In the genomic region with DNA sequence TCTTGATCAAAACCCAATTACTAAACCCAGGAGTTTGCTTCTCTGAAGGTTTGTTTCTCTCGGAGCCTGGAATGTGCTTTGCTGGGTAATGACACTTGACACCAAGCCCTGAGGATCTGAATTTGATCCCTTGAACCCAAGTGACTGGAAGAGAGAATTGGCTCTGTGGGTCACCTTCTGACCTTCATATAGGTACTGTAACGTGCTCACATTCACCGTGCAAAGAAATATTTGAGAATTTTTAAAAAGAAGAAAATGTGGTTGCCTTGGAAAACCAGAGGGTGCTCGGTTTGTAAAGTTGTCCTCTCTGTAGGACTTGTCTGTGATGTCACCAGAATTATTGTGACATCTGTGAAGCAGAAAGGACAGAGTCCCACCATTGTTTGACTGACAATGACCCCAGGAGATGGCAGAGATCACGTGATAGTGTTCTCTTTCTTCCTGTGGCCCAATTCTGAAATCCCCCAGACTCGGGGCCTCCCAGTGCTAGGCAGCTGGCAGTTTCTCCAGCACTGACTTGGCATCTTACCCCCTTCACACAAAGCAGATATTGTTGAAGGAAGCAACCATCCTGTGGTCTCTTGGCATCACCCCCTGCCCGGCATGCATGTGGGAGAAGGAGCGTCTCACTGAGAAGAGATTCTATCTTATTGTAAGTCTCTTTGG, we compare ENCODE assay signal across 10 mouse cellular contexts. TPM values are rescaled to one million over a fixed set of nuclear protein-coding genes. Genes with fewer than 3 reads are reported as not detected.
DNase-seq lines count a peak whose midpoint lies in the region; ATAC-seq lines count a peak whose summit lies in the region.
"Had no signal": no experiment of that assay in that cellular context is flagged by ENCODE, and none has a peak within 500 bp of the region (broad histone marks: within the 10 kb centered on the region; RNA-seq: fewer than 3 reads in every experiment).

No protein-coding gene starts in this region.

- peak; percentile 53 for DNase-seq in forebrain, embryonic 14.5 days (ENCODE audit: low spot score)
- peak; percentile 73 for DNase-seq in Muller cell, postnatal 12 days (ENCODE audit: inconsistent ontology term)
- peak; percentile 57 for DNase-seq in midbrain, embryonic 14.5 days
- no peak for DNase-seq in ovary, postnatal 36 days (ENCODE audit: low spot score)
- no peak for DNase-seq in spleen, adult 12 weeks (ENCODE audit: low spot score)
- DNase-seq in heart, adult 8-10 months (ENCODE audit: low spot score), result no peak
- DNase-seq: adrenal gland, postnatal 25 days; right cerebral cortex, postnatal 4 days had no signal

- ATAC-seq in forebrain, embryonic 14.5 days, result peak; percentile 26; the same call in 1 of the 2 replicates
- ATAC-seq in forebrain, embryonic 15.5 days (replicated peaks), result no peak
- 0 out of 2 replicates have a peak, but pooled peaks have one; percentile 12 for ATAC-seq in embryonic facial prominence, embryonic 15.5 days (ENCODE audit: insufficient number of reproducible peaks, low FRiP score, low TSS enrichment, low read depth)
- ATAC-seq in midbrain, embryonic 14.5 days (ENCODE audit: low FRiP score, low TSS enrichment), result 0 out of 2 replicates have a peak, but pooled peaks have one; percentile 43

- H3K4me3 ChIP-seq in forebrain, embryonic 14.5 days (ENCODE audit: low read depth, low read length), result no peak overlapping the region
- no peak overlapping the region for H3K4me3 ChIP-seq in forebrain, embryonic 15.5 days
- H3K4me3 ChIP-seq in embryonic facial prominence, embryonic 15.5 days (replicated peaks), result no peak overlapping the region
- no peak overlapping the region for H3K4me3 ChIP-seq in midbrain, embryonic 14.5 days (replicated peaks; ENCODE audit: low read depth, low read length)

- H3K4me1 ChIP-seq in forebrain, embryonic 14.5 days (ENCODE audit: control insufficient read depth, insufficient read depth, low read length), result no peaks in the 10 kb centered on the region; the same call in none of the 2 replicates
- peaks cover 7% of the 10 kb centered on the region for H3K4me1 ChIP-seq in forebrain, embryonic 15.5 days
- peaks cover 24% of the 10 kb centered on the region for H3K4me1 ChIP-seq in embryonic facial prominence, embryonic 15.5 days
- peaks cover 3% of the 10 kb centered on the region; the same call in 1 of the 2 replicates for H3K4me1 ChIP-seq in midbrain, embryonic 14.5 days (ENCODE audit: control insufficient read depth, insufficient read depth, low read length)

- H3K36me3 ChIP-seq in forebrain, embryonic 14.5 days (ENCODE audit: control insufficient read depth, insufficient read depth, low read length), result no peaks in the 10 kb centered on the region
- no peaks in the 10 kb centered on the region for H3K36me3 ChIP-seq in forebrain, embryonic 15.5 days
- H3K36me3 ChIP-seq in embryonic facial prominence, embryonic 15.5 days, result no peaks in the 10 kb centered on the region
- no peaks in the 10 kb centered on the region for H3K36me3 ChIP-seq in midbrain, embryonic 14.5 days (ENCODE audit: control insufficient read depth, insufficient read depth, low read length)

- no peaks in the 10 kb centered on the region for H3K9me3 ChIP-seq in forebrain, embryonic 14.5 days (replicated peaks; ENCODE audit: control insufficient read depth, low read length)
- no peaks in the 10 kb centered on the region for H3K9me3 ChIP-seq in forebrain, embryonic 15.5 days
- H3K9me3 ChIP-seq in embryonic facial prominence, embryonic 15.5 days (replicated peaks), result no peaks in the 10 kb centered on the region
- no peaks in the 10 kb centered on the region for H3K9me3 ChIP-seq in midbrain, embryonic 14.5 days (ENCODE audit: control insufficient read depth, low read length)

- no peak overlapping the region for H3K4me2 ChIP-seq in forebrain, embryonic 14.5 days (ENCODE audit: low read length)
- H3K4me2 ChIP-seq in forebrain, embryonic 15.5 days (replicated peaks), result no peak overlapping the region
- H3K4me2 ChIP-seq in embryonic facial prominence, embryonic 15.5 days (replicated peaks), result no peak overlapping the region
- H3K4me2 ChIP-seq in midbrain, embryonic 14.5 days (ENCODE audit: low read length), result no peak overlapping the region

- peak overlapping the region; percentile 44; the same call in 1 of the 2 replicates for H3K27ac ChIP-seq in forebrain, embryonic 14.5 days (ENCODE audit: low read depth, low read length)
- H3K27ac ChIP-seq in forebrain, embryonic 15.5 days (replicated peaks), result no peak overlapping the region
- H3K27ac ChIP-seq in embryonic facial prominence, embryonic 15.5 days (replicated peaks), result no peak overlapping the region
- peak overlapping the region; percentile 14; the same call in 1 of the 2 replicates for H3K27ac ChIP-seq in midbrain, embryonic 14.5 days (replicated peaks; ENCODE audit: low read depth, low read length)

- no peaks in the 10 kb centered on the region for H3K27me3 ChIP-seq in forebrain, embryonic 14.5 days (replicated peaks; ENCODE audit: control insufficient read depth, insufficient read depth, low read length)
- H3K27me3 ChIP-seq in forebrain, embryonic 15.5 days, result no peaks in the 10 kb centered on the region
- H3K27me3 ChIP-seq in embryonic facial prominence, embryonic 15.5 days, result no peaks in the 10 kb centered on the region
- H3K27me3 ChIP-seq in midbrain, embryonic 14.5 days (ENCODE audit: control insufficient read depth, insufficient read depth, low read length), result no peaks in the 10 kb centered on the region

- WGBS in forebrain, embryonic 14.5 days, result 36% methylated on average over 8 of the region's 8 CpGs
- 36% methylated on average over 8 of the region's 8 CpGs for WGBS in forebrain, embryonic 15.5 days
- WGBS in embryonic facial prominence, embryonic 15.5 days, result 21% methylated on average over 8 of the region's 8 CpGs
- WGBS in midbrain, embryonic 14.5 days, result 27% methylated on average over 8 of the region's 8 CpGs

- H3K9ac ChIP-seq in forebrain, embryonic 14.5 days (ENCODE audit: low read length), result no peak overlapping the region
- no peak overlapping the region for H3K9ac ChIP-seq in forebrain, embryonic 15.5 days (replicated peaks)
- H3K9ac ChIP-seq in embryonic facial prominence, embryonic 15.5 days, result no peak overlapping the region
- no peak overlapping the region for H3K9ac ChIP-seq in midbrain, embryonic 14.5 days (replicated peaks; ENCODE audit: low read length)

RNA-seq across cellular contexts. Expression of gene Fos, which starts 50.6 kb away (rescaled TPM):
- 1.2 and 1.4 TPM in 2 replicates for polyA plus RNA-seq in forebrain, embryonic 14.5 days (2014; fragmentation: Nextera tagmentation; extraction: Ambion mirVana)
- polyA plus RNA-seq in forebrain, embryonic 15.5 days (2015; fragmentation: Nextera tagmentation; extraction: Ambion mirVana), result 1.6 and 2.2 TPM in 2 replicates
- 22.7 and 23.9 TPM in 2 replicates for polyA plus RNA-seq in embryonic facial prominence, embryonic 15.5 days (2015; fragmentation: Nextera tagmentation; extraction: Ambion mirVana)
- polyA plus RNA-seq in midbrain, embryonic 14.5 days (2014; fragmentation: Nextera tagmentation; extraction: Ambion mirVana), result 1.1 and 1.2 TPM in 2 replicates
- total RNA-seq in heart, adult 8-10 months (2022), result 10 to 100 TPM in 2 of 4 experiments, 1 to 10 TPM in 2; 2.4 to 26.4 (median 15.7) TPM

Comparison
In these comparisons a context has a peak if more than half of its experiments do, and no peak if none do; other contexts are left out.
1. H3K27ac ChIP-seq: peak in forebrain, embryonic 14.5 days (single experiment) and midbrain, embryonic 14.5 days (single experiment); none in forebrain, embryonic 15.5 days (single experiment) and embryonic facial prominence, embryonic 15.5 days (single experiment).
2. DNase-seq: peak in forebrain, embryonic 14.5 days (single experiment), Muller cell, postnatal 12 days (single experiment) and midbrain, embryonic 14.5 days (single experiment); none in ovary, postnatal 36 days (single experiment), spleen, adult 12 weeks (single experiment) and heart, adult 8-10 months (single experiment).